Mouse (Mus musculus): ENCODE results near the gene Cluh.
A peak's percentile ranks its signal among the peaks of the same experiment; 100 is the strongest.

The Cluh gene

DNA sequence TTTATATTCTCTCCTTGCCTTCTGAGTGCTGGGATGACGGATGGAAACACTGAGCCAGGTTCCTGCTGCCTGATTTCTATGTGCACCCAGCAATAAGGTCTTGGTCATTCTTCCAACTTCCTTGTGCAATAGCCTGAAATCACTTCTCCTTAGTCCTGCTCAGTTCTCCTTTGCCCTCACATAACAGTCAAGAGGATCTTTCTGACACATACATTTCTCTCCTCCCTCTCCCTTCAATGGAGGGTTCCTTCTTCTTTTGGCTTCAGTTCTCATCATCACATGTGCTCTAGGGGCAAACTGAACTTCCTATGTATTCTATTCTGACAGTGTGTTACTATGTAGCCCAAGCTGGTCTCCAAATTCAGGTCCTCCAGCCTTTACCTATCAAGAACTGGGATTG lies 1.3 kb upstream of the Cluh start:
- no peak for DNase-seq (ENCODE audit: low read depth, low spot score)

- no peak for DNase-seq (ENCODE audit: low read depth, low spot score)
Observed at GRCm38 (mm10) chr11:74648676-74649075, 619 bp upstream of the Cluh start.

GRCm38 (mm10) chr11:74649647-74650551 lies 604 bp downstream of the Cluh start:
- peak; percentile 55 for DNase-seq (ENCODE audit: low read depth, low spot score)

DNA sequence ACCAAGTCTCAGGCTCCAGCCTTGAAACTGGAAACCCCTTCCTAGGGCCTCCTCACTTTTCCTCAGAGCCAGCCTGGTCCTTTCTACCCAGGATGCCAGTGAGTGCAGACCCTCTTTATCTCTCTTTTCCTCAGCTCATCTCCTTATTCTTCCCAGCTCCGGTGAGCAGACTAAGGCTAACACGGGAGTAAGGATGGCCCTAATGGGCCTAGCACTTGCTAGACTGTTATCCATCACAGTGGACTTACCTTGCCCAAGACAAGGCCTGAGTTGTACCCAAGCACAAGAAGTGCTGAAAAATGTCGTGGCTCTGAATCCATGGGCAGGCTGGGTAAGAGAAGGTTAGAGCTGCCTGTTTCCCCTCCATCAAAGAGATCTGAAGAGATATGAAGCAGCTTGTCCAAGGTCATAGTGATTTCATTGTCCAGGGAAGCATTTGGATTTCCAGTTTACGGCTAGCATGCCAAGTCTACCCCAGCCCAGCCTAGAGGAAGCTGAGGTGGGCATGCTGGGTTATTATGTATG lies 1.3 kb downstream of the Cluh start:
- no peak for DNase-seq (ENCODE audit: low read depth, low spot score)

- DNase-seq (ENCODE audit: low read depth, low spot score), result no peak
Observed at GRCm38 (mm10) chr11:74652791-74653191, 3.5 kb downstream of the Cluh start.

DNA sequence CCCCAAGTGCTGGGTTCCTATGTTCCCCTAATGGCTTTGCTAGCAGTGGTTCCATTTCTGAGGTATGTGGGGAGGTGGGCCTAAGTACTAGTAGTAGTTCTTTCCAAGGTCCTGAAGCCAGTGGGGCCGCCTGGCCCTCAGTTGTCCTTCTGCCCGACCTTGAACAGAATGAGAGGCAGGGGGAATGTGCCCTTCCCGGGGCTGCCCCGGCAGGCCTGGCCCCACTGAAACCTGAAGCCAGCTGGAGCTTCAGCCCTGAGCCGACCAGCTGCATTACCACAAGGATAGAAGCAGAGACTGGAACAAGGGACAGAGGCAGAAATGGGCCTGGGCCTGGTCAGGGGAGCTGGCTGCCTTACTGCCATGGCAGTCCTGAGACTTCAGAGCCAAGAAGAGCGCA lies 4.1 kb downstream of the Cluh start:
- DNase-seq (ENCODE audit: low read depth, low spot score), result peak; percentile 56

DNA sequence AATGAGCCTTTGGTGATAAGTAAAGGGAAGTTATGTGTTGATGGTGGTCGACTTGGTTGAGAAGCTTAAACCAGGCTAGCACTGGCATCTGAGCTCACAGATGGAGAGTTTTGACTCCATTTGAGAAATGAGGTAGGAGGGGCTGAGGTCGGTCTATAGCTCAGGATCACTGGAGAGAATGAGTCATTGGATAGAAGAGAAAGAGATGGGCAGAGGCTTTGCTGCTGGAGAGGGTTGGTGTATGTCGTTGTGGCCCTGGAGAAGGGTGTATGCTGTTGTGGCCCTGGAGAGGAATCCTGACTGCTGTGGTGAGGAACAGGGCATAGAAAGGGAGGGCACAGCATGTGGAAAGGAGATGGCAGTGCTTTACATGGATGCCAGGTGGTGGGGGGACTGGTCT lies 6.6 kb downstream of the Cluh start:
- DNase-seq (ENCODE audit: low read depth, low spot score), result no peak

DNA sequence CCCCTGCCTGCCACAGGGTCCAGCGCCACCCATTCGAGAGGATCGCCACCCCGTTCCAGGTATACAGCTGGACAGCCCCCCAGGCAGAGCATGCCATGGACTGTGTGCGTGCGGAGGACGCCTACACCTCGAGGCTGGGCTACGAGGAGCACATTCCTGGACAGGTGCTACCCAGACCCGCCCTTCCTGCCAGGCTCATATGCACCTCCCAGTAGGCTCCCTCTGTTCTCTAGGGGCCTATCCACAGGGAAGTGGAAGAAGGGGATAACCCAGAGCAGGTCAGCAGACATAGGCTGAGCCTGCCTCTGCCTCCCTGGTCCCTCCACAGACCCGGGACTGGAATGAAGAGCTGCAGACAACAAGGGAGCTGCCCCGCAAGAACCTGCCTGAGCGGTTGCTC lies 11.0 kb downstream of the Cluh start:
- DNase-seq (ENCODE audit: low read depth, low spot score), result no peak

DNA sequence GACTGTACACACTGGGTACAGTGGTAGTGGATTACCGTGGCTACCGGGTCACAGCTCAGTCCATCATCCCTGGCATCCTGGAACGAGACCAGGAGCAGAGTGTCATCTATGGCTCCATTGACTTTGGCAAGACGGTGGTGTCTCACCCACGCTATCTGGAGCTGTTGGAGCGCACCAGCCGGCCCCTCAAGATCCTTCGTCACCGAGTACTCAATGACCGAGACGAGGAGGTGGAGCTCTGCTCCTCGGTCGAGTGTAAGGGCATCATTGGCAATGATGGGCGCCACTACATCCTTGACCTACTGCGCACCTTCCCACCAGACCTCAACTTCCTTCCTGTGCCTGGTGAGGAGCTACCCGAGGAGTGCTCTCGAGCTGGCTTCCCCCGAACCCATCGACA lies 12.3 kb downstream of the Cluh start:
- no peak for DNase-seq (ENCODE audit: low read depth, low spot score)

GRCm38 (mm10) chr11:74662221-74662620 lies 12.9 kb downstream of the Cluh start:
- DNase-seq (ENCODE audit: low read depth, low spot score), result no peak

GRCm38 (mm10) chr11:74664279-74664678 lies 15.0 kb downstream of the Cluh start:
- DNase-seq (ENCODE audit: low read depth, low spot score), result no peak

DNA sequence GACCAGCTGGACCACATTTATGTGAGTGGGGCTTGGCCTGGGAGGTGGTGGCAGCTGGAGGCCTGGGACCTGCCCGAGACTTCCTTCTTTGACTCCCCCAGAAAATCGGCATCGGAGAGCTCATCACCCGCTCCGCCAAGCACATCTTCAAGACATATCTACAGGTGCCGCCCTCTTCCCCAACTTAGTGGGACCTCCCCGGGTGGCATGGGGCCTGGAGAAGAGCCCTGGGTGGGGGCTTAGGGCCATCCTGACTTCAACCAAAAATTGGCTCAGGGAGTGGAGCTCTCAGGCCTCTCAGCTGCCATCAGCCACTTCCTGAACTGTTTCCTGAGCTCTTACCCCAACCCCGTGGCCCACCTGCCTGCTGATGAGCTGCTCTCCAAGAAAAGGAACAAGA lies 15.6 kb downstream of the Cluh start:
- no peak for DNase-seq (ENCODE audit: low read depth, low spot score)

DNA sequence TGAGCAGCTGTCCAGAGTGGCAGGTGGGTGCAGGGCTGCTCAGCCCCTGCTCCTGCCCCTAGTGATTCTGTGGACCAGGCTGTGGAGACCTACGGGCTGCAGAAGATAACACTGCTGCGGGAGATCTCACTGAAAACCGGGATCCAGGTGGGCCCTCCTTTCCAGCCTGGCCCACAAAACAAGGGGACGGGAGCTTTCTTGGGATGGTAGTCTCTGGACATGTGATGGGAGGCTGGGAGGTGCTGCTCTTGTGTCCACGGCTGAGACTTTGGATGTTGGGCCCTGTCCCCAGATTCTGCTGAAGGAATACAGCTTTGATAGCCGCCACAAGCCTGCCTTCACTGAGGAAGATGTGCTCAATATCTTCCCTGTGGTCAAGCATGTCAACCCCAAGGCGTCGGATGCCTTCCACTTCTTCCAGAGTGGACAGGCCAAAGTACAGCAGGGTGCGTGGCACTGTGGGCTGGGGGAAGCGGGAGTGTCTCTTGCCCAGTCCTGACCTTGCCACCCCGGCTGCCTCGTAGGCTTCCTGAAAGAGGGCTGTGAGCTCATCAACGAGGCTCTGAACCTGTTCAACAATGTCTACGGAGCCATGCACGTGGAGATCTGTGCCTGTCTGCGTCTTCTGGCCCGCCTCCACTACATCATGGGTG lies 16.5 kb downstream of the Cluh start:
- DNase-seq (ENCODE audit: low read depth, low spot score), result no peak

- DNase-seq (ENCODE audit: low read depth, low spot score), result no peak
Observed at GRCm38 (mm10) chr11:74666284-74666652, 17.0 kb downstream of the Cluh start.

- no peak for DNase-seq (ENCODE audit: low read depth, low spot score)
Observed at GRCm38 (mm10) chr11:74666776-74667581, 17.7 kb downstream of the Cluh start.

GRCm38 (mm10) chr11:74667582-74668010 lies 18.3 kb downstream of the Cluh start:
- no peak for DNase-seq (ENCODE audit: low read depth, low spot score)

- DNase-seq (ENCODE audit: low read depth, low spot score), result no peak
Observed at GRCm38 (mm10) chr11:74668466-74668865, 19.2 kb downstream of the Cluh start.

- DNase-seq (ENCODE audit: low read depth, low spot score), result no peak
Observed at GRCm38 (mm10) chr11:74668971-74669370, 19.7 kb downstream of the Cluh start.

DNA sequence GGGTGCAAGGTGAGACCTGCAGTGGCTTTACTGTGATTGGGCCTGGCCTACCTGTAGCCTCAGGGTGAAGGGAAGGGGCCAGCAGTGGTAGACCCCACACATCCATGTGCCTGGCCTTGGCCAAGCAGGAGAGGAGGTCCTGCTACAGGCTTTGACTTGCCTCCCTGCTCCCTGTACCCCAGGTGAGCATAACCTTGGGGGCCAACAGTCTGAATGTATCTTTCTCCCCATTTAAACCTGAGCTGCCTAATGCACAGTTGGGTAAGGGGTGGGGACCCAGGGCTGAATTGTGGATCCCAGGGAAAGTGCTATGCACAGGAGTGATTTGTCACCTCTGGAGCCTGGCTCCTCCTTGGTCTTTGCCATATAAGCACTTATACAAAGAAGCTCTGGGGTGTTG lies 20.9 kb downstream of the Cluh start:
- no peak for DNase-seq (ENCODE audit: low read depth, low spot score)

GRCm38 (mm10) chr11:74671013-74671412 lies 21.7 kb downstream of the Cluh start:
- no peak for DNase-seq (ENCODE audit: low read depth, low spot score)

- no peak for DNase-seq (ENCODE audit: low read depth, low spot score)
Observed at GRCm38 (mm10) chr11:74671839-74672238, 22.5 kb downstream of the Cluh start.

DNA sequence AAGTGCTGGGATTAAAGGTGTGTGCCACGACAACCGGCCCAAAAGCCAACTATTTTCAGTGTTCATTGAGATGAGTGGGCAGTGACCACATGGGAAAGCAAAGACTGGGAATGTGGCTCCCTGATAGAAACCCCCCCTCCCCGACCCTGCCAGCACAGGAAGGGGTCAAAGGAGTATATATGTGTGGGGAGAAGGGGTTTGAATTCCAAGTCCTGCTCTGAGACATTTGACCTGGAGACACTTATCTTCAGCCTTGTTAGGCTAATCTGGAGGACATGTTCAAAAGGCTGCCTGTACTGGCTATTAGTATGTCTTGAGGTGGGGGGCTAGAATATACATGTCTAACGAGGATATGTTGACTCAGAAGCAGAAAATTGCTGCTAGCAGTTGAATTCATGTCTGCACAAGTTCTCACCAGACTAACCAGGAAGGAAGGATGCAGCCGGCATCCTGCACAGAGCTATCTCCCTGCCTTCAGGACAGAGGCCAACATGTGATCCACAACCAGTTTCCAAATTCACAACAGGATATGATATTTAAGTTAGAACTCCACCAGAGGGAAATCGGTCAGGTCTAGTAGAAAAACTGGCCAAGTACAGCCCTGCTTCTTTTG lies 23.7 kb downstream of the Cluh start:
- no peak for DNase-seq (ENCODE audit: low read depth, low spot score)
